Mouse (Mus musculus): ENCODE results near the gene Ppp1r12a.
A peak's percentile ranks its signal among the peaks of the same experiment; 100 is the strongest.

Ppp1r12a gene

GRCm38 (mm10) chr10:108162297-108163020, 466 bp downstream of the Ppp1r12a start:
- DNase-seq: peak; percentile 49 to 52

- DNase-seq: no peak
These were observed 1.0 kb downstream of the Ppp1r12a start for GRCm38 (mm10) chr10:108163021-108163410.

GRCm38 (mm10) chr10:108163451-108163850, 1.5 kb downstream of the Ppp1r12a start:
- no peak for DNase-seq

GRCm38 (mm10) chr10:108167823-108168222, 5.8 kb downstream of the Ppp1r12a start:
- DNase-seq: peak; percentile 43 to 60

GRCm38 (mm10) chr10:108170818-108171217, 8.8 kb downstream of the Ppp1r12a start:
- DNase-seq: no peak

GRCm38 (mm10) chr10:108171637-108172036, 9.6 kb downstream of the Ppp1r12a start:
- DNase-seq: no peak

GRCm38 (mm10) chr10:108172817-108173563, 11.0 kb downstream of the Ppp1r12a start:
- DNase-seq: no peak

- DNase-seq: no peak
These were observed 12.1 kb downstream of the Ppp1r12a start for GRCm38 (mm10) chr10:108174107-108174506.

- no peak for DNase-seq
These were observed 13.9 kb downstream of the Ppp1r12a start for GRCm38 (mm10) chr10:108175885-108176284.

GRCm38 (mm10) chr10:108178285-108178848, 16.4 kb downstream of the Ppp1r12a start:
- DNase-seq: no peak

- DNase-seq: no peak
These were observed 17.4 kb downstream of the Ppp1r12a start for GRCm38 (mm10) chr10:108179404-108179803.

GRCm38 (mm10) chr10:108180313-108180712, 18.3 kb downstream of the Ppp1r12a start:
- no peak for DNase-seq

- no peak for DNase-seq
These were observed 19.9 kb downstream of the Ppp1r12a start for GRCm38 (mm10) chr10:108181893-108182292.

GRCm38 (mm10) chr10:108182386-108182785, 20.4 kb downstream of the Ppp1r12a start:
- DNase-seq: no peak

- no peak for DNase-seq
These were observed 22.8 kb downstream of the Ppp1r12a start for GRCm38 (mm10) chr10:108184763-108185162.

GRCm38 (mm10) chr10:108185265-108185664, 23.3 kb downstream of the Ppp1r12a start:
- DNase-seq: no peak

GRCm38 (mm10) chr10:108189303-108189702, 27.3 kb downstream of the Ppp1r12a start:
- no peak for DNase-seq

- DNase-seq: no peak
These were observed 28.0 kb downstream of the Ppp1r12a start for GRCm38 (mm10) chr10:108189986-108190385.

GRCm38 (mm10) chr10:108190626-108191025, 28.6 kb downstream of the Ppp1r12a start:
- DNase-seq: no peak

- DNase-seq: no peak
These were observed 29.4 kb downstream of the Ppp1r12a start for GRCm38 (mm10) chr10:108191381-108191787.

- DNase-seq: no peak
These were observed 30.3 kb downstream of the Ppp1r12a start for GRCm38 (mm10) chr10:108192306-108192705.

GRCm38 (mm10) chr10:108196124-108196523, 34.1 kb downstream of the Ppp1r12a start:
- DNase-seq: no peak

- DNase-seq: no peak
These were observed 35.5 kb downstream of the Ppp1r12a start for GRCm38 (mm10) chr10:108197498-108197897.

GRCm38 (mm10) chr10:108198945-108199344, 37.0 kb downstream of the Ppp1r12a start:
- DNase-seq: no peak

Data from thymus, adult 18-20 months (tissue).